Mouse (Mus musculus): ENCODE measurements around the gene Rhoh.

DNA sequence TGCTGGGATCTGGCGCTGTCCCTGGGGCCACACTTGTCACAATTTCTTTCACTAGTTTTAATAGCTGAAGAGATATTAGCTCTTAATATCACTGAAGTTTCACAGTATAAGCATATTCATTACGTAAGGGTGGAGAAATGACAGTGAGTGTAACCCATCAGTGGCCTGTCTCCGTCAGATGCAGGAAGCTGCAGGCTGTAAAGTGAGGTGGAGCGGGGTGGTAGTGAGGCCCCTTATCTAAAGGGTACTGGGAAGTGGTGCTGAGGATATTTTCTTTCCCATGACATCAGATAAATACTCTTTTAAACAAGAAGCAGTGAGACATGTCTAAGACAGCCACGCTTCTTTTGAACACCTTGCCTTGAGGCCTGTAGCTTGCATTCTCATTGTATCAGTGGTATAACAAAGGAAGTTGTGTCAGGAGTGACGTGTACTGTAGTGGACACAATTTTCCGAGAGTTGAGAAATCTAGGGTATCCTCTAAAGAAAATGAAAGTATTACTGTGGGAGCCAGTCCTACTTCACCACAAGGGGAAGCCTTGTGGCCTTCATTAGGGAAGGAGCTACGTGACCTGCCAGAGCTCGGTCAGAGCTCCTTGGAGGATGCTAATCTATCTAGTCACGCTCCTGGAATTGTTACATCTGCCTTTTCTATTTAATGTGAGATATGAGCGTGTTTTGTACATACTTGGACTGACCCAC, 28.9 kb upstream of the Rhoh start:
- TF ChIP-seq CTCF (IDR thresholded peaks at IDR 0.05; ENCODE audit: borderline replicate concordance, extremely low read depth, insufficient read depth, insufficient read length) (no peak), POLR2A (IDR thresholded peaks at IDR 0.05; ENCODE audit: borderline replicate concordance, extremely low read depth, insufficient read depth, insufficient read length, poor library complexity, severe bottlenecking) (no peak)
